Mouse (Mus musculus): ENCODE measurements around the gene Man1a2. TPM values are rescaled to one million over a fixed set of nuclear protein-coding genes. Genes with fewer than 3 reads are reported as not detected.

Man1a2 gene
- total and polyA plus RNA-seq, 3 experiments = 27.1 to 261 (median 33.2) TPM

DNA sequence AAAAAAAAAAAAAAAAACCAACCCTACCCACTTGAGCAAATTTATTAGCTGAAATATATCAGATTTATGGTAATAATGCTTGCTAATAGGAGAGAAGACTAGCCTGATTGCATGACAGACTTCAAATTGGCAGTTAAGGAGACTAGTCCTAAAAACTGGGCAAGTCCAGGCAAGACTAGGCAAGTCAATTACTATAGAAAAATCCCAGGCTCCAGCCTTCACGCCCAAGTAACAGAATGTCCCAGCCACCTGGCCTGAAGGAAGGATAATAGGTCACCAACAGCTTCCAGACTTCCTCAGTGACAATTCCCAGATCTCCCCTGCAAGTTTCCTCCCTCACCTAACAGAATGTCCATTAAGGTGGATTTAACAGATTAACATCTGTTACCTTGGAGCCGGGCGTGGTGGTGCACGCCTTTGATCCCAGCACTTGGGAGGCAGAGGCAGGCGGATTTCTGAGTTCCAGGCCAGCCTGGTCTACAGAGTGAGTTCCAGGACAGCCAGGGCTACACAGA lies 35.5 kb upstream of the Man1a2 start:
- H3K27me3 ChIP-seq (ENCODE audit: control insufficient read depth in 1 of 2, insufficient read depth in 2 of 2, low read length in 2 of 2) = no peaks in the 10 kb centered on the region
- peaks cover 0 to 3% of the 10 kb centered on the region in 2 experiments; a peak in 2 of 4 replicates for H3K4me1 ChIP-seq (ENCODE audit: control insufficient read depth in 1 of 2, insufficient read depth in 2 of 2, low read length in 2 of 2)
- H3K9ac ChIP-seq (ENCODE audit: control insufficient read depth, low read depth, low read length, poor library complexity, severe bottlenecking) = no peak overlapping the region
- H3K27ac ChIP-seq (ENCODE audit: control insufficient read depth, low read depth, low read length) = no peak overlapping the region
- H3K4me3 ChIP-seq (ENCODE audit: control insufficient read depth in 1 of 2, insufficient read depth in 1 of 2, low read depth in 2 of 2, low read length in 2 of 2) = no peak overlapping the region
- peaks cover 0 to 4% of the 10 kb centered on the region in 2 experiments; a peak in 2 of 4 replicates for H3K36me3 ChIP-seq (ENCODE audit: control insufficient read depth in 1 of 2, insufficient read depth in 2 of 2, low read length in 2 of 2)
- DNase-seq (ENCODE audit: low read depth, low spot score) = no peak
- TF ChIP-seq TAL1 (IDR thresholded peaks at IDR 0.05; ENCODE audit: low read length) (no peak), CHD1 (IDR thresholded peaks at IDR 0.05; ENCODE audit: low read depth, low read length) (no peak), HCFC1 (IDR thresholded peaks at IDR 0.05; ENCODE audit: low read depth, low read length) (no peak)
- no peaks in the 10 kb centered on the region for H3K79me2 ChIP-seq (ENCODE audit: control insufficient read depth, insufficient read depth, low read length, poor library complexity)
- H3K9me3 ChIP-seq (replicated peaks; ENCODE audit: insufficient read depth, low read length) = no peaks in the 10 kb centered on the region

GRCm38 (mm10) chr3:100716241-100716640 lies 30.9 kb upstream of the Man1a2 start:
- no peaks in the 10 kb centered on the region for H3K4me1 ChIP-seq (ENCODE audit: control insufficient read depth in 1 of 2, insufficient read depth in 2 of 2, low read length in 2 of 2)
- no peak overlapping the region for H3K9ac ChIP-seq (ENCODE audit: control insufficient read depth, low read depth, low read length, poor library complexity, severe bottlenecking)
- no peak for DNase-seq (ENCODE audit: low read depth, low spot score)
- TF ChIP-seq ZNF384 (IDR thresholded peaks at IDR 0.05; ENCODE audit: low read depth, low read length) (no peak), MAX (IDR thresholded peaks at IDR 0.05; ENCODE audit: low read length) (no peak), CHD2 (IDR thresholded peaks at IDR 0.05; ENCODE audit: low read length) (no peak), TBP (IDR thresholded peaks at IDR 0.05; ENCODE audit: low read depth, low read length) (no peak), ELF1 (IDR thresholded peaks at IDR 0.05; ENCODE audit: low read depth, low read length) (no peak), POLR2AphosphoS5 (IDR thresholded peaks at IDR 0.05; ENCODE audit: borderline replicate concordance, low read depth, low read length) (no peak), POLR2A (IDR thresholded peaks at IDR 0.05; ENCODE audit: control insufficient read depth in 1 of 2, insufficient read depth in 1 of 2, low read depth in 1 of 2, low read length in 2 of 2, poor library complexity in 1 of 2) (no peak), NRF1 (IDR thresholded peaks at IDR 0.05; ENCODE audit: insufficient read depth, low read depth, low read length, poor library complexity, severe bottlenecking) (no peak), USF1 (IDR thresholded peaks at IDR 0.05; ENCODE audit: low read depth, low read length) (no peak), MXI1 (IDR thresholded peaks at IDR 0.05; ENCODE audit: low read depth, low read length) (no peak), ZMIZ1 (IDR thresholded peaks at IDR 0.05; ENCODE audit: low read depth, low read length) (no peak), BHLHE40 (IDR thresholded peaks at IDR 0.05; ENCODE audit: borderline replicate concordance, low read depth, low read length) (no peak), MAZ (IDR thresholded peaks at IDR 0.05; ENCODE audit: low read depth, low read length) (no peak), SMC3 (IDR thresholded peaks at IDR 0.05; ENCODE audit: low read depth, low read length) (no peak), ZKSCAN1 (IDR thresholded peaks at IDR 0.05; ENCODE audit: low read depth, low read length) (no peak)
- no peaks in the 10 kb centered on the region for H3K27me3 ChIP-seq (ENCODE audit: control insufficient read depth in 1 of 2, insufficient read depth in 2 of 2, low read length in 2 of 2)
- no peaks in the 10 kb centered on the region for H3K9me3 ChIP-seq (replicated peaks; ENCODE audit: insufficient read depth, low read length)
- H3K36me3 ChIP-seq (ENCODE audit: control insufficient read depth in 1 of 2, insufficient read depth in 2 of 2, low read length in 2 of 2) = no peaks in the 10 kb centered on the region
- H3K27ac ChIP-seq (ENCODE audit: control insufficient read depth, low read depth, low read length) = no peak overlapping the region
- no peaks in the 10 kb centered on the region for H3K79me2 ChIP-seq (ENCODE audit: control insufficient read depth, insufficient read depth, low read length, poor library complexity)
- H3K4me3 ChIP-seq (ENCODE audit: control insufficient read depth in 1 of 2, insufficient read depth in 1 of 2, low read depth in 2 of 2, low read length in 2 of 2) = no peak overlapping the region
